Mouse (Mus musculus): Measurements from ENCODE around the gene Zfp868.
"Not testable (repeated sequence)": the region's sequence is repeated elsewhere in the genome, so short reads cannot be mapped to it uniquely, and the experiment has no call there.

Gene Zfp868

GRCm38 (mm10) chr8:69625095-69625789, at the start of gene Zfp868:
Zfp868 (minus strand) TSS chr8:69625548.
- DNase-seq (ENCODE audit: low read depth, low spot score), result peak; percentile 97

DNA sequence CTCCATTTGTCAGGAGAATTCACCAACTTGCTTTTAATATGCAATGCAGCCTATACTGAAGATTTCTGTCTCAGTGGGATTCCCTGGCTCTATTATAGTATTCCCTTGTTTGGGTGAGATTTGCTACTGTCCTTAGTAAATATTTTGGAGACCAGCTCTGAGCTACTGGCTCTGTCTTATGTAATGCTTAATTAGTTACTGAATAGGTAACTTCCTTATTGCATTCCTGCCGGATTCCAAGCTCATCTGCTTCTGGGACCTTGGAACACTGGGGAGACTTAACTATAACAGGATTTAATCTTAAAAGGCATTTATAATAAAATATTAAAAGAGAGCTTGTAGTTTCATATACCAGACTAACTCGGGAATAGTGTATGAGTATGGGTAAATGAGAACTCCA, 39.7 kb upstream of the Zfp868 start:
- not testable (repeated sequence) for DNase-seq (ENCODE audit: low read depth, low spot score)

DNA sequence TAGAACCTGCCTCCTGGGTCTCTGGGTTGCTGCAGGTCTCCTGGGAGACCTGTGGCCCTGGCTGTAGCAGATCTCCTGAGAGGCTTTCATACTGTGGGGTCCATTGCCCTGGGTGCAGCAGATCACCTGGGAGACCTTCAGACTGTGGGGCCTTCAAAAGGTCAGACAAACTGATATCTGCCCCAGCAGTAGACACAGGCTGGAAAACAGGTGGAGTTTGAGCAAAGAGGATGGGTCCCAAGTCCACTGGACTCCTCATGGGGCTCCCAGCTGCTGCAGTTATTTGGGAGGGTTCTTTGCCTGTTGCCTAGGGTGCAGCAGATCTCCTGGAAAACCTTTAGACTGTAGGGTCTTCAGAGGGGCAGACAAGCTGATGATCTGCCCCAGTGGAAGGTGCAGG, 35.9 kb upstream of the Zfp868 start:
- DNase-seq (ENCODE audit: low read depth, low spot score), result no peak

DNA sequence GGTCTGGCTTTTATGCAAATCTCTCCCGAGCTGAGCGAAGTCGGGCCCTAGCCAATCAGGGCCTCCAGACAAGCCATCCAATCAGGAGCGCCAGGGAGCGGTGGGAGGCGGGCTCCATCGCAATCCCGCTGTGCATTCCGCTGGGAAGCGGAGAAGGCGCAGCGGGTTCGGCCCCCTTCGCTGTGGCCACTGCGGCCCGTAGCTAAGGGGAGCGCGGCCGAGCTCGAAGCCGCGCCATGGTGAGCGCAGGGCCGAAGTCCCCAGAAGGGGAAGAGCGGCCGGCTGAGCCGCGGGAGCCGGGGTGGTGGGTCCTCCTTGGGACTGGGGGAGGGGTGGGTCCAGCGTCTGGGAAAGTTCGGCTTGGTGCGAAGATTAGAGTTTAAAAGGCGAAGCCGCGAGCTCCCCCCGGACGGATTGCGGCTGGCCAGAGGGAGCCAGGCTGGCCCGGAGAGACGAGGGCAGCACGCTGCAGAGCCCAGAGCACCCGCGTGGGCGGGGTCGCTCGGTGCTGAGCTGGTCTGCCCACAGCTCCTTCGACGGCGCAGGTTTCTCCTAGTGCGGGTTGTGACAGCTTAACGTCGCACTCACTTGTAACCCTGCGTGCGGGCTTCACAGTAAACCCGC, 29.1 kb upstream of the Zfp868 start, which contains the start of gene Zfp964:
TSS of gene Zfp964 (plus strand) at position 122 of the 624 bp plus-strand sequence.
- peak; percentile 89 for DNase-seq (ENCODE audit: low read depth, low spot score)

GRCm38 (mm10) chr8:69653808-69654357, 28.5 kb upstream of the Zfp868 start:
- no peak for DNase-seq (ENCODE audit: low read depth, low spot score)

DNA sequence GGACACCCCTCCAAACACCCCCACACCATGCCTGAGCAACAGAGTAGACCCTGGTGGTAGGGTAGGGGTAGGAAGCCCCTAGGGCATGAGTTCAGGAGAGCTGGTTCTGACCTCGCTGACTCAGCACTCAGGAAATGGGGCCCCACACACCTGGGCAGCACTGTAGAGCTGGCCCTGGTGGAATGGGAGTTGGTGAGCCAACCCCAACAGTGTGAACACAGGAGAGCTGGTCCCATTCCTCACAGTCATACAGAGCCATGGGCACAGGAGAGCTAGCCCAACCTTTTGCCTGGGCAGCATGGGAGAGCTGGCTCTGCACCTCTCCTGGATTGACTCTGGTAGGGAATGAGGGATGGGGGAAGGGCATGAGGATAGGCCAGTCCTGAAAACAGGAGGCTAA, 7.3 kb downstream of the Zfp868 start:
- DNase-seq (ENCODE audit: low read depth, low spot score), result no peak

DNA sequence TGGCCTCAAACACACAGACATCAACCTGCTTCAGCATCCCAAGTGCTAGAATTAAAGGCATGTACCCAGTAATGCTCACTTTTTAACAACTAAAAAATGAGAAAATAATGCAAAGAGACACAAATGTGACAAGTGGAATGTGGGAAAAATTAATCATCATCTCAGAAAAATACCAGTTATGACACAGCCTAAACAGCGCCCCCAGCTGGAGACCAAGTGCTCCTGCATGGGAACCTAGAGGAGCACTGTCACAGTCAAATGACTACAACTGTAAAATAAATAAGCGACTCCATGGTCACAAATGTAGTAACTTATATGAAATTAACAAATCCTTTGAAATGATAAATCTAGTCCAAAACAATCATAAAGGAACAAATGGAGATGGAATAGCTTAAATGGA, 10.7 kb downstream of the Zfp868 start:
- DNase-seq (ENCODE audit: low read depth, low spot score), result no peak

DNA sequence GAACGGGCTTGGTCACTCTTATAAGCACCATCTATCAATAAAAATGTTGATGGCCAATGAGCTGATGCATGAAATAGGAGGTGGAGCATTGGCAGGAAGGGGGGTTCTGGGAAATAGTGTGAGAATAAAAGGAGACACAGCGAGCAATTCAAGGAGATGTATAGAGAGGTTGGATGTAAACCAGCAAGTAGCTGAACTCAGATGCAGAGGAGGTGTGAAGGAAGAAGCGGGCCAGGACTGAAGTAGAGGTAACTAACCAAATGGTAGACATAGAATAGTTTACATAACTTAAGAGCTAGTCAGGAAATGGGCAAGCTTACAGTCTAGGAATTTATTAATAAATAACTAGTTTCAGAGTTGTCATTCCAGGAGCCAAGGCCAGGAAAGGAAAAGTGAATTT, 27.8 kb downstream of the Zfp868 start:
- not testable (repeated sequence) for DNase-seq (ENCODE audit: low read depth, low spot score)

DNA sequence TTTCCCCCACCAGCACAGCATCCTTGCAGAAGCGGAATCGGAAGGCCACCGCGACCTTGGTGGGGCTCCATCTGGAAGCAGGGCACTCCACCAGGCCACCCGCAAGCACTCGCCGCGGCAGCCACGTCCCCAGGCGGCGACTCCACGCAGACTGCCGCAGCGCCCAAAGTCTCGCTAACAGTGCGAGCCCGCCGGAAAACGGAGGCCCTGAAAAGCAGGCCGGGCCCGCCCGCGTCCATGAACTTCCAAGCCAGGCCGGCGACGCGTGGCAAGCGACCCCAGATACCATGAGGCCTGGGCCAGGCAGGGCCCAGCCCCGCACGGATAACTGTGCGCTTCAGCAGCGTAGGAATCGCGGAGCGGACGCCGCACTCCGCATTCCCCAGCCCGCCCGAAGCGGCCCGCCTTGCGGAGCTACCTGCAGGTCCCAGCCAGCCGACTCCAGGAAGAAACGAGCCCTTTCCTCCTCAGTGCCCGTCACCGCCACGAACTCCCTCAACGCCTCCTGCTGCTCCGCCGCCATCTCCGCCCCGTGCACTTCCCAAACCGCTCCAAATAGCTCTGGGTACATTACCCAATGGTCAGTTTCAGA, 40.6 kb downstream of the Zfp868 start:
- DNase-seq (ENCODE audit: low read depth, low spot score), result peak; percentile 14

DNA sequence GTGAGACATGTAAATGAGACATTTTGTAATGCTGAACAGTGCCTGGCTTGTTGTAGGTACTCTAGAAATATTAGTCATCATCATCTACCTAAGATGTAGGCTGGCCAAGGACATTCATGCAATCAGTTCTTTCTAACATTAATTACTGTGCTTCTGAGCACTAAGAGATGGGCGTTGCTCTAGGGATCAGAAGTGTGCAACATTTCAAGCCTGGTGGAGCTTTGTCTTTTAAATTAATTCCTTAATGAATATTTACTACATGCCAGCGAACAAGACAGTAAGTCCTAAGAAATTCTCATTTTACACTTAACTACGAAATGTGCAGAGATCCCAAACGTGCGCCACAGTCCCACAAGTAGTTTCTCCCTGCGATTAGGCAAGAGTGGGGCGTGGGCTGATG, 41.1 kb downstream of the Zfp868 start:
- not testable (repeated sequence) for DNase-seq (ENCODE audit: low read depth, low spot score)

Measured in embryo, embryonic 11.5 days (tissue).